Mouse (Mus musculus): ENCODE results near the gene Tmem239. TPM values are rescaled to one million over a fixed set of nuclear protein-coding genes. Genes with fewer than 3 reads are reported as not detected.
"Not testable (repeated sequence)": the region's sequence is repeated elsewhere in the genome, so short reads cannot be mapped to it uniquely, and the experiment has no call there.

Gene Tmem239
- polyA plus RNA-seq (2014; fragmentation: Nextera tagmentation; extraction: Ambion mirVana) = not detected in 2 replicates

- Histone ChIP-seq H3K36me3 (replicated peaks; ENCODE audit: control insufficient read depth, insufficient read depth) (no peaks in the 10 kb centered on the region), H3K27me3 (ENCODE audit: control insufficient read depth, insufficient read depth, low read length) (no peaks in the 10 kb centered on the region), H3K4me1 (replicated peaks; ENCODE audit: control insufficient read depth, insufficient read depth, low read length) (no peaks in the 10 kb centered on the region), H3K4me3 (replicated peaks; ENCODE audit: low read length) (no peak within 1 kb of the TSS), H3K9ac (no peak within 1 kb of the TSS), H3K27ac (no peak within 1 kb of the TSS), H3K4me2 (replicated peaks) (no peak within 1 kb of the TSS), H3K9me3 (ENCODE audit: control insufficient read depth, low read length) (no peaks in the 10 kb centered on the region)
- WGBS = 85% methylated on average over 2 of the region's 2 CpGs
- no peak for DNase-seq (ENCODE audit: low spot score)
- no peak for ATAC-seq (ENCODE audit: low FRiP score)
Measured at GRCm38 (mm10) chr2:130406178-130406577, at the start of gene Tmem239. Tmem239 (plus strand) TSS chr2:130406478.

- no peak overlapping the region for H3K9ac ChIP-seq
- 88% methylated on average over 5 of the region's 5 CpGs for WGBS
- peaks cover 39% of the 10 kb centered on the region for H3K27me3 ChIP-seq (ENCODE audit: control insufficient read depth, insufficient read depth, low read length)
- no peaks in the 10 kb centered on the region for H3K4me1 ChIP-seq (replicated peaks; ENCODE audit: control insufficient read depth, insufficient read depth, low read length)
- H3K4me2 ChIP-seq (replicated peaks) = no peak overlapping the region
- no peak for DNase-seq (ENCODE audit: low spot score)
- no peak overlapping the region for H3K27ac ChIP-seq
- H3K9me3 ChIP-seq (ENCODE audit: control insufficient read depth, low read length) = no peaks in the 10 kb centered on the region
- no peak for ATAC-seq (ENCODE audit: low FRiP score)
- no peaks in the 10 kb centered on the region for H3K36me3 ChIP-seq (replicated peaks; ENCODE audit: control insufficient read depth, insufficient read depth)
- no peak overlapping the region for H3K4me3 ChIP-seq (replicated peaks; ENCODE audit: low read length)
Measured at GRCm38 (mm10) chr2:130357551-130357950, 48.7 kb upstream of the Tmem239 start.

GRCm38 (mm10) chr2:130358852-130359251 lies 47.4 kb upstream of the Tmem239 start:
- no peaks in the 10 kb centered on the region for H3K4me1 ChIP-seq (replicated peaks; ENCODE audit: control insufficient read depth, insufficient read depth, low read length)
- H3K9ac ChIP-seq = no peak overlapping the region
- no peaks in the 10 kb centered on the region for H3K36me3 ChIP-seq (replicated peaks; ENCODE audit: control insufficient read depth, insufficient read depth)
- H3K27ac ChIP-seq = no peak overlapping the region
- H3K4me2 ChIP-seq (replicated peaks) = no peak overlapping the region
- H3K9me3 ChIP-seq (ENCODE audit: control insufficient read depth, low read length) = no peaks in the 10 kb centered on the region
- DNase-seq (ENCODE audit: low spot score) (no peak), ATAC-seq (ENCODE audit: low FRiP score) (no peak)
- H3K4me3 ChIP-seq (replicated peaks; ENCODE audit: low read length) = no peak overlapping the region
- WGBS = 17% methylated on average over 5 of the region's 5 CpGs
- peaks cover 52% of the 10 kb centered on the region for H3K27me3 ChIP-seq (ENCODE audit: control insufficient read depth, insufficient read depth, low read length)

- H3K27me3 ChIP-seq (ENCODE audit: control insufficient read depth, insufficient read depth, low read length) = peaks cover 61% of the 10 kb centered on the region
- no peak overlapping the region for H3K9ac ChIP-seq
- no peak overlapping the region for H3K4me2 ChIP-seq (replicated peaks)
- no peaks in the 10 kb centered on the region for H3K9me3 ChIP-seq (ENCODE audit: control insufficient read depth, low read length)
- ATAC-seq (ENCODE audit: low FRiP score) = no peak
- no peak overlapping the region for H3K4me3 ChIP-seq (replicated peaks; ENCODE audit: low read length)
- DNase-seq (ENCODE audit: low spot score) = peak; percentile 67
- H3K36me3 ChIP-seq (replicated peaks; ENCODE audit: control insufficient read depth, insufficient read depth) = no peaks in the 10 kb centered on the region
- 5% methylated on average over 14 of the region's 14 CpGs for WGBS
- no peak overlapping the region for H3K27ac ChIP-seq
- 0 out of 2 replicates have a peak, but pooled peaks cover 5% of the 10 kb centered on the region for H3K4me1 ChIP-seq (replicated peaks; ENCODE audit: control insufficient read depth, insufficient read depth, low read length)
Measured at GRCm38 (mm10) chr2:130362511-130363026, 43.7 kb upstream of the Tmem239 start.

GRCm38 (mm10) chr2:130365211-130366094 lies 40.8 kb upstream of the Tmem239 start:
- peaks cover 43% of the 10 kb centered on the region for H3K27me3 ChIP-seq (ENCODE audit: control insufficient read depth, insufficient read depth, low read length)
- ATAC-seq (ENCODE audit: low FRiP score) = 0 out of 2 replicates have a peak, but pooled peaks have one; percentile 14
- peak overlapping the region; percentile 29; the same call in 1 of the 2 replicates for H3K9ac ChIP-seq
- H3K4me2 ChIP-seq (replicated peaks) = peak overlapping the region; percentile 48
- H3K4me1 ChIP-seq (replicated peaks; ENCODE audit: control insufficient read depth, insufficient read depth, low read length) = 0 out of 2 replicates have a peak, but pooled peaks cover 5% of the 10 kb centered on the region
- no peak overlapping the region for H3K27ac ChIP-seq
- WGBS = 9% methylated on average over 27 of the region's 30 CpGs
- H3K36me3 ChIP-seq (replicated peaks; ENCODE audit: control insufficient read depth, insufficient read depth) = no peaks in the 10 kb centered on the region
- no peak for DNase-seq (ENCODE audit: low spot score)
- H3K4me3 ChIP-seq (replicated peaks; ENCODE audit: low read length) = peak overlapping the region; percentile 24
- no peaks in the 10 kb centered on the region for H3K9me3 ChIP-seq (ENCODE audit: control insufficient read depth, low read length)

- WGBS = 68% methylated on average over 4 of the region's 4 CpGs
Measured at GRCm38 (mm10) chr2:130367386-130367785, 38.9 kb upstream of the Tmem239 start.

GRCm38 (mm10) chr2:130373026-130373425 lies 33.3 kb upstream of the Tmem239 start:
- H3K4me3 ChIP-seq (replicated peaks; ENCODE audit: low read length); ATAC-seq (ENCODE audit: low FRiP score); H3K27me3 ChIP-seq (ENCODE audit: control insufficient read depth, insufficient read depth, low read length); H3K27ac ChIP-seq; DNase-seq (ENCODE audit: low spot score); H3K4me1 ChIP-seq (replicated peaks; ENCODE audit: control insufficient read depth, insufficient read depth, low read length); H3K9me3 ChIP-seq (ENCODE audit: control insufficient read depth, low read length); H3K36me3 ChIP-seq (replicated peaks; ENCODE audit: control insufficient read depth, insufficient read depth); H3K4me2 ChIP-seq (replicated peaks); H3K9ac ChIP-seq: not testable (repeated sequence)
- WGBS = 48% methylated on average over 1 of the region's 1 CpGs

More at GRCm38 (mm10) chr2:130367386-130367785, 38.9 kb upstream of the Tmem239 start:
- H3K9me3 ChIP-seq (ENCODE audit: control insufficient read depth, low read length) = no peaks in the 10 kb centered on the region
- peaks cover 23% of the 10 kb centered on the region for H3K27me3 ChIP-seq (ENCODE audit: control insufficient read depth, insufficient read depth, low read length)
- 0 out of 2 replicates have a peak, but pooled peaks cover 5% of the 10 kb centered on the region for H3K4me1 ChIP-seq (replicated peaks; ENCODE audit: control insufficient read depth, insufficient read depth, low read length)
- H3K4me2 ChIP-seq (replicated peaks) = no peak overlapping the region
- no peak overlapping the region for H3K9ac ChIP-seq
- DNase-seq (ENCODE audit: low spot score) = no peak
- no peak for ATAC-seq (ENCODE audit: low FRiP score)
- H3K4me3 ChIP-seq (replicated peaks; ENCODE audit: low read length) = no peak overlapping the region
- no peak overlapping the region for H3K27ac ChIP-seq
- H3K36me3 ChIP-seq (replicated peaks; ENCODE audit: control insufficient read depth, insufficient read depth) = no peaks in the 10 kb centered on the region

GRCm38 (mm10) chr2:130374951-130375350 lies 31.3 kb upstream of the Tmem239 start:
- Histone ChIP-seq H3K36me3 (replicated peaks; ENCODE audit: control insufficient read depth, insufficient read depth) (no peaks in the 10 kb centered on the region), H3K4me3 (replicated peaks; ENCODE audit: low read length) (no peak overlapping the region), H3K4me2 (replicated peaks) (no peak overlapping the region), H3K27me3 (ENCODE audit: control insufficient read depth, insufficient read depth, low read length) (no peaks in the 10 kb centered on the region), H3K9ac (no peak overlapping the region), H3K9me3 (ENCODE audit: control insufficient read depth, low read length) (no peaks in the 10 kb centered on the region), H3K4me1 (replicated peaks; ENCODE audit: control insufficient read depth, insufficient read depth, low read length) (no peaks in the 10 kb centered on the region), H3K27ac (no peak overlapping the region)
- 77% methylated on average over 4 of the region's 4 CpGs for WGBS
- no peak for DNase-seq (ENCODE audit: low spot score)
- ATAC-seq (ENCODE audit: low FRiP score) = no peak

GRCm38 (mm10) chr2:130383205-130383604 lies 23.1 kb upstream of the Tmem239 start:
- H3K9me3 ChIP-seq (ENCODE audit: control insufficient read depth, low read length) = no peaks in the 10 kb centered on the region
- DNase-seq (ENCODE audit: low spot score) (no peak), ATAC-seq (ENCODE audit: low FRiP score) (no peak)
- no peak overlapping the region for H3K9ac ChIP-seq
- no peak overlapping the region for H3K4me3 ChIP-seq (replicated peaks; ENCODE audit: low read length)
- H3K27me3 ChIP-seq (ENCODE audit: control insufficient read depth, insufficient read depth, low read length) = no peaks in the 10 kb centered on the region
- H3K27ac ChIP-seq = no peak overlapping the region
- H3K36me3 ChIP-seq (replicated peaks; ENCODE audit: control insufficient read depth, insufficient read depth) = no peaks in the 10 kb centered on the region
- WGBS = 56% methylated on average over 3 of the region's 3 CpGs
- no peaks in the 10 kb centered on the region for H3K4me1 ChIP-seq (replicated peaks; ENCODE audit: control insufficient read depth, insufficient read depth, low read length)
- H3K4me2 ChIP-seq (replicated peaks) = no peak overlapping the region
